Mouse (Mus musculus) neural tube, embryonic 14.5 days (tissue): ENCODE results near the gene Sfxn5. TPM values are rescaled to one million over a fixed set of nuclear protein-coding genes. Genes with fewer than 3 reads are reported as not detected.

Experiments
- ATAC-seq: fragments of 200-750 bp; cut with Nextera tagmentation; 2 replicates; pipeline ENCODE4 v1.8.0; 2017; ENCODE audit warnings: low read depth, mild to moderate bottlenecking, moderate TSS enrichment, moderate library complexity
- H3K27ac ChIP-seq: fragments of 300-500 bp; sonication (generic); 2 replicates; pipeline ENCODE4 v1.5.1; 2014; ENCODE audit warnings: low read depth, mild to moderate bottlenecking, control low read depth, low read length, moderate library complexity, mixed read lengths
- H3K27me3 ChIP-seq: fragments of 300-500 bp; sonication (generic); 2 replicates; pipeline ENCODE4 v1.6.1; 2014; ENCODE audit warnings: low read length; ENCODE audit not compliant: control insufficient read depth, insufficient read depth
- H3K36me3 ChIP-seq: fragments of 300-500 bp; sonication (generic); 2 replicates; pipeline ENCODE4 v1.6.1; 2014; ENCODE audit warnings: low read length, mixed read lengths; ENCODE audit not compliant: control insufficient read depth, insufficient read depth
- H3K4me1 ChIP-seq: fragments of 300-500 bp; sonication (generic); 2 replicates; pipeline ENCODE4 v1.6.1; 2014; ENCODE audit warnings: low read length; ENCODE audit not compliant: control insufficient read depth, insufficient read depth
- H3K4me2 ChIP-seq: fragments of 300-500 bp; sonication (generic); 2 replicates; pipeline ENCODE4 v1.6.1; 2014; ENCODE audit warnings: mild to moderate bottlenecking, low read depth, low read length, control low read depth
- H3K4me3 ChIP-seq: fragments of 300-500 bp; sonication (generic); 2 replicates; pipeline ENCODE4 v1.5.1; 2014; ENCODE audit warnings: low read depth, low read length, control low read depth, mixed read lengths
- H3K9ac ChIP-seq: fragments of 300-500 bp; sonication (generic); replicated peaks from 2 replicates; pipeline ENCODE4 v1.6.1; 2014; ENCODE audit warnings: low read depth, mild to moderate bottlenecking, control low read depth, low read length, mixed read lengths
- H3K9me3 ChIP-seq: fragments of 300-500 bp; sonication (generic); 2 replicates; pipeline ENCODE4 v1.6.1; 2016; ENCODE audit warnings: low read length; ENCODE audit not compliant: control insufficient read depth
- WGBS: fragments of 180-500 bp; shearing (Covaris S2); extraction: QIAGEN DNeasy Blood & Tissue Kit; methylation state at CpG from one replicate; pipeline ENCODE4 v1.1.7; 2014; 5-methylcytosine and 5-hydroxymethylcytosine counted together
- polyA plus RNA-seq: library from polyadenylated mRNA; unstranded; fragments of >200 nt; fragmentation: Nextera tagmentation; extraction: Ambion mirVana; gene quantifications from 2 replicates; pipeline ENCODE4 v1.2.1, GENCODE M21; 2014

The Sfxn5 gene
- polyA plus RNA-seq, 1 experiment from 2014 or later: 29.7 TPM

DNA sequence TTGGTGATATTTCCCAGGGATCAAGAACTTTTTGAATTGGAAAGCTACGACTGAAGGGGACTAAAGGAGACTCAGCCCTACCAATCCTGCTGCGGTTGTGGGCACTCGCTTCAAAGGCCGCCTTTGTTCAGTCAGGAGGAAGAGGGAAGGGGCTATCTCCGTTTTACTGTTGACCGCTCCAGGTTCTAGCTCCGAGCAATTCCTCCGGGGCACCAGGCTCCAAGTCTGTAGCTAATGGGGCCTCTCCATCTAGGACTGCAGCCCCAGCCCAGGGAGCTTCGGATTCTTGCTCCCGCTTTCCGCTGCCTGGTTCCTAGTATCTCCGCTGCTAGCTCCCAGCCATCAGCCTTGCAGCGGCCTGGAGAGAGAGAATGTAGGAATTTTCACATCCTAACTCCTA, 142.6 kb downstream of the Sfxn5 start:
- WGBS: under 1% methylated on average over 13 of the region's 13 CpGs
- Histone ChIP-seq H3K4me1 (peaks cover 16% of the 10 kb centered on the region), H3K4me2 (peak overlapping the region; percentile 36), H3K27ac (no peak overlapping the region), H3K36me3 (no peaks in the 10 kb centered on the region), H3K9me3 (no peaks in the 10 kb centered on the region), H3K4me3 (peak overlapping the region; percentile 16; the same call in 1 of the 2 replicates), H3K9ac (no peak overlapping the region), H3K27me3 (peaks cover 65% of the 10 kb centered on the region)
- no peak for ATAC-seq

DNA sequence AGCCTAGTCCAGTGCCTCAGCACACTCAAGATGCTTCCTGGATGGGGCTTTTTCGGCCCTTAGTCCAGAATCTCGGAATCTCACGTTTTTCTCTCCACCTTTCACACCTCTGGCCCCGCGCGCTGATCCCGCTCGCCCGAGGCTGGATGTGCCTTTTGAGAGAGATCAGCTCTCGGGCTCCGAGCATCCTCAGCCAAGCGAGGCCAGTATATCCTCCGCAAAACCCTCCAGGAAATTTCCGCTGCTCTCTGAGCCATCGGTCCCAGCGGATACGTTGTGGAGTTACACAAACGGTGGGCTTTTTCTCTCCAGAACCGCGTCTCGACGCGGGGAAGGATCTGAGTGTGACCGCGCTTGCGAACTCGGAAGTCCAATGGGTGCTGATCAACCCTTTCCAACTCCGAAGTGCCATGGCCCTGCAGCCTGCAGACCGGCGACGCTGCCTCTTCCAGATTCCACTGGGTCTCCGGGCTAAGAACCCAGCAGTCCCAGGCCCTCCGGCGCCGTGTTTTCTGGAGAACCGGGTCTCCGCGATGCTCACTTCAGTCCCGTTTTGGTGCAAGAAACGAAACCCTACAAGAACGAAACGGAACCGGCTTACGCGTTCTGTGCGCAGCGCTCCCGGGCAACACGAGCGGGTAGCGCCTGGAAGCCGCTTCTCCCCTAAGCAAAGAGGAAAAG, 143.2 kb downstream of the Sfxn5 start:
- peak overlapping the region; percentile 36 for H3K4me2 ChIP-seq
- no peak for ATAC-seq
- WGBS: under 1% methylated on average over 52 of the region's 52 CpGs

DNA sequence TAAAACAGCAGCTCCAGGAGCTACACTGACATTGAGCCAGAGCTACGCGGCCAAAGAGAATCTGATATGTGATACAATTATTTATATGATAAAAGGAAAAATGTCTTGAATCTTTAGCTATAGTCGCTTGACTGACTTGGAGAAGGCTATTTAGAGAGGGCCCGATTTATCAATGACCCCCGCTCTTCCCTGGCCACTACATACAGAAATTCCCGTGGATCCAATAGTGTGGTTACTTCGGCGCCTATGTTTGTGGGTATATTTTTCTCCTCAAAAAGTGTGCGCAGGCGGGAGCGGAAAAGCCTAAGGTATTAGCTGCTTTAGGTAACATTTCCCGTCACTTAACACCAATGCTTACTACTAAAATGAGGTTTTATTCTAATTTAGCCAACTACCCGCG, 143.9 kb downstream of the Sfxn5 start:
- Histone ChIP-seq H3K4me2 (no peak overlapping the region), H3K4me1 (peaks cover 16% of the 10 kb centered on the region), H3K27ac (no peak overlapping the region), H3K9ac (no peak overlapping the region), H3K27me3 (peaks cover 59% of the 10 kb centered on the region), H3K36me3 (no peaks in the 10 kb centered on the region), H3K4me3 (no peak overlapping the region), H3K9me3 (no peaks in the 10 kb centered on the region)
- 5% methylated on average over 14 of the region's 14 CpGs for WGBS
- no peak for ATAC-seq

More for the DNA sequence above, 143.2 kb downstream of the Sfxn5 start:
- Histone ChIP-seq H3K27ac (no peak overlapping the region), H3K4me3 (peak overlapping the region; percentile 16; the same call in 1 of the 2 replicates), H3K27me3 (peaks cover 63% of the 10 kb centered on the region), H3K9ac (no peak overlapping the region), H3K9me3 (no peaks in the 10 kb centered on the region), H3K36me3 (no peaks in the 10 kb centered on the region), H3K4me1 (peaks cover 16% of the 10 kb centered on the region)

DNA sequence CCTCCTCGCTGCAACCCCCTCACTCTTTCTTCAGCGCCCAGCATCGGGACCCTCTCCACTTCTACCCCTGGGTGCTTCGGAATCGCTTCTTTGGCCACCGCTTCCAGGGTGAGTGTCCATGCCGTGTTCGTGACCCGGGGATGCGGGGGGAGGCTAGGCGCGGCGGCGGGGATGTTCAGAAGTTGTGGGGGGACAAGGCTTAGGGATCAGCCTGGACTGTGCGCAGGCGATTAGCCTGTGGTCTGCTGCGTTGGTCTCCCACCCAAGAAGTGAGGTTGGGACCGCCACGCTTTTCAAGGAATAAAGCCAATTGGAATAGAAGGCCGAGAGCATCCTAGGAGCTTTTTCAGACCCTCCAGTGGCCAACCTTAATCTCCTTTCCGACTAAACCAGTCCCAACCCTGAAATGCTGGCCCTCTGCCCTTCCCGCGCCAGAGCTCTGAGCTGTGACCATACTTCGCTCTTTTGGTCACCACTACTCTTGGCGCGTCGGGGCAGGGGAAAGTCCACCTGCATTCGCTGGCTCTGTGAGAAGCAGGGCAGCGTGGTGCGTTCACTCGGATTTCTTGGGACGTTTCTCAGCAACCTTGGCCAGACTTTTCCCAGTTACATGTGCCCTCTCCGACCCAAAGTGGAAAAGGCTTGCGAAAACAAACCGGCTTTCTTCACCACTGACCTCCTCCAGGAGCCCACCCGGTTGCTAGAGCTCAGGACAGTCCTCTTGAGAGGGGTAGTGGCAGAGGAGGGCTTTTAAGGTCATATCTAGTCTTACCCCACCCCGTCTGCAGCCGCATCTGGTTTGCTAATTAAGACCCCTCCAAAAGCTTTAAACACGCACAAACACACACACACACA, 144.7 kb downstream of the Sfxn5 start:
- peak overlapping the region; percentile 48 for H3K4me2 ChIP-seq
- WGBS: under 1% methylated on average over 39 of the region's 39 CpGs
- no peak overlapping the region for H3K9ac ChIP-seq
- no peaks in the 10 kb centered on the region for H3K9me3 ChIP-seq
- H3K4me3 ChIP-seq: peak overlapping the region; percentile 23; the same call in 1 of the 2 replicates
- H3K36me3 ChIP-seq: no peaks in the 10 kb centered on the region
- H3K27me3 ChIP-seq: peaks cover 55% of the 10 kb centered on the region
- no peak for ATAC-seq
- H3K27ac ChIP-seq: no peak overlapping the region
- H3K4me1 ChIP-seq: peaks cover 13% of the 10 kb centered on the region

GRCm38 (mm10) chr6:85187340-85188211, 145.6 kb downstream of the Sfxn5 start, which contains the start of gene Emx1:
Emx1 (plus strand) TSS chr6:85187438.
- Histone ChIP-seq H3K27me3 (peaks cover 46% of the 10 kb centered on the region), H3K4me1 (peaks cover 13% of the 10 kb centered on the region), H3K36me3 (no peaks in the 10 kb centered on the region), H3K9me3 (no peaks in the 10 kb centered on the region), H3K4me2 (peak within 1 kb of the TSS; percentile 48), H3K27ac (no peak within 1 kb of the TSS), H3K9ac (no peak within 1 kb of the TSS), H3K4me3 (peak within 1 kb of the TSS; percentile 23)
- WGBS: under 1% methylated on average over 54 of the region's 81 CpGs
- ATAC-seq: peak; percentile 48

DNA sequence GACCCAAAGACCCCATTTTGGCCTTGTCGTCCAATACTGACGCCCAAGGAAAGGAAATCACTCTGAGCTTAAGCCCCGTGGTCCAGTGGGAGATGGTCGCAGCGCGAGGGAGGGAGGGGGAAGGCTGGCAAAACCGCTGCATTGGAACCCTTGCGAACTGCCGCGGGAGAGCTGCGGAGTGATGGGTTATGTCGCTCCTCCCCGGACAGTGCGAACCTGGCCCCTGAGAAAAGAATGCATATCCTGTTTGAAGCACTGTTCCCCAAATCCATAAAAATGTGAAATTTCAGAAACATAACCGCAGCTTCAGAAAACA, 146.5 kb downstream of the Sfxn5 start:
- peaks cover 40% of the 10 kb centered on the region for H3K27me3 ChIP-seq
- H3K9me3 ChIP-seq: no peaks in the 10 kb centered on the region
- no peak for ATAC-seq
- H3K27ac ChIP-seq: no peak overlapping the region
- peaks cover 13% of the 10 kb centered on the region for H3K4me1 ChIP-seq
- no peak overlapping the region for H3K9ac ChIP-seq
- no peak overlapping the region for H3K4me3 ChIP-seq
- WGBS: under 1% methylated on average over 15 of the region's 15 CpGs
- H3K4me2 ChIP-seq: no peak overlapping the region
- no peaks in the 10 kb centered on the region for H3K36me3 ChIP-seq

DNA sequence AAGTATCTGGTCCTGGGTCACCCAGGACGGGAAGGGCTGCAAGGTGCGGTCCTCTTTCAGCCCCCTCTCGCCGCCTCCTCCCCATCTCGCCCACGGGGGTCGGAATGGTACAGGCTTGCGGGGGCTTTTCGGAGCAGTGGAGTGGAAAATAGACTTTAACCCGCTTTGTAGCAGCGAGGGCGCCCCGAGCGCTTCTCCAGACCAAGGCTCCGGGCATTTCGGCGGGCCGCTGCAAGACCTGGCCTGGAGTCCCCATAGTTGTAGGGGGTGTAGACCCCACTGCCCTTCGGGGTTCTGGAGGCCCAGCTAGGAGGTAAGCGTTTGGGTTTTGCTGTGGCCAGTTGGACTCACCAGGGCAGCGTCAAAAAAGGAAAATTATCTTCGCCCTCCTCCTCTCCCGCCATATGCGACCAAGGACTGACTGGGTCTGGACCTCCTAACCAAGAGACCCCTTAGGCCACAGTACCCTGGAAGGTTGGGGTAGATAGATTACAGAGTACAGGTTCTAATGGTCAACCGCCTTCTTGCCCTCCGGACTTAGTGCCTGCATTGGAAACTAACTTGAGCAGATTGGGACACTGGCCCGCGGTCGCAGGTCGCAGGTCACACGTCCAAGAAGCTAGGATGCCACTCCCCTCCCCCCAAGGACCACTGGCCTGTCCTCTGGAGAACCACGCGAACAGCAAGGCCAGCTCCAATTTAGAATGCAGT, 147.0 kb downstream of the Sfxn5 start:
- Histone ChIP-seq H3K4me3 (no peak overlapping the region), H3K9ac (no peak overlapping the region), H3K36me3 (no peaks in the 10 kb centered on the region), H3K27me3 (peaks cover 34% of the 10 kb centered on the region), H3K27ac (no peak overlapping the region), H3K4me1 (peaks cover 13% of the 10 kb centered on the region), H3K9me3 (no peaks in the 10 kb centered on the region), H3K4me2 (no peak overlapping the region)
- no peak for ATAC-seq
- WGBS: under 1% methylated on average over 33 of the region's 33 CpGs

- Histone ChIP-seq H3K4me1 (peaks cover 11% of the 10 kb centered on the region), H3K9ac (no peak overlapping the region), H3K4me2 (no peak overlapping the region), H3K27me3 (peaks cover 19% of the 10 kb centered on the region), H3K4me3 (no peak overlapping the region), H3K9me3 (no peaks in the 10 kb centered on the region), H3K27ac (no peak overlapping the region), H3K36me3 (no peaks in the 10 kb centered on the region)
- 47% methylated on average over 3 of the region's 3 CpGs for WGBS
- no peak for ATAC-seq
These were observed 149.3 kb downstream of the Sfxn5 start for GRCm38 (mm10) chr6:85183951-85184350.
